Mouse (Mus musculus): ENCODE measurements around the gene Hist1h4n.
A peak's percentile ranks its signal among the peaks of the same experiment; 100 is the strongest.

The Hist1h4n gene

GRCm38 (mm10) chr13:21795584-21795983, 36.4 kb downstream of the Hist1h4n start:
- no peak for DNase-seq (ENCODE audit: low spot score in 2 of 2)

- DNase-seq (ENCODE audit: low spot score in 2 of 2), result no peak
Measured at GRCm38 (mm10) chr13:21790601-21791283, 41.3 kb downstream of the Hist1h4n start.

- no peak for DNase-seq (ENCODE audit: low spot score in 2 of 2)
Measured at GRCm38 (mm10) chr13:21789925-21790324, 42.1 kb downstream of the Hist1h4n start.

- no peak for DNase-seq (ENCODE audit: low spot score in 2 of 2)
Measured at GRCm38 (mm10) chr13:21787760-21788593, 44.0 kb downstream of the Hist1h4n start.

GRCm38 (mm10) chr13:21786899-21787629, 44.9 kb downstream of the Hist1h4n start, which contains the start of the genes Hist1h2an and Hist1h2bp:
Hist1h2an (minus strand) TSS chr13:21787218.
Hist1h2bp (plus strand) TSS chr13:21787461.
- DNase-seq (ENCODE audit: low spot score in 2 of 2), result peak; percentile 34 to 84

- DNase-seq (ENCODE audit: low spot score in 2 of 2), result no peak
Measured at GRCm38 (mm10) chr13:21786189-21786898, 45.7 kb downstream of the Hist1h4n start.

GRCm38 (mm10) chr13:21784311-21784710, 47.7 kb downstream of the Hist1h4n start:
- DNase-seq (ENCODE audit: low spot score in 2 of 2), result no peak

GRCm38 (mm10) chr13:21783734-21784161, 48.2 kb downstream of the Hist1h4n start:
- DNase-seq (ENCODE audit: low spot score in 2 of 2), result peak in 1 of 2 experiments; percentile 9

GRCm38 (mm10) chr13:21783255-21783617, 48.8 kb downstream of the Hist1h4n start, which contains the start of gene Hist1h3i:
Hist1h3i (minus strand) TSS chr13:21783370.
- peak in 1 of 2 experiments; percentile 42 for DNase-seq (ENCODE audit: low spot score in 2 of 2)

- DNase-seq (ENCODE audit: low spot score in 2 of 2), result peak in 1 of 2 experiments; percentile 15
Measured at GRCm38 (mm10) chr13:21782361-21783254, 49.4 kb downstream of the Hist1h4n start.
